Mouse (Mus musculus) cerebellum, adult 11-12 months (tissue): Measurements from ENCODE around the gene Palmd.

ENCODE experiments used
- DNase-seq: peaks from one replicate; pipeline ENCODE4 v3.0.0; 2022

The Palmd gene

GRCm38 (mm10) chr3:116955061-116955460, 13.7 kb downstream of the Palmd start:
- DNase-seq, result no peak

- no peak for DNase-seq
Observed at GRCm38 (mm10) chr3:116953366-116953765, 15.4 kb downstream of the Palmd start.

- DNase-seq, result no peak
Observed at GRCm38 (mm10) chr3:116952242-116952899, 16.4 kb downstream of the Palmd start.

GRCm38 (mm10) chr3:116951489-116951888, 17.3 kb downstream of the Palmd start:
- no peak for DNase-seq

- no peak for DNase-seq
Observed at GRCm38 (mm10) chr3:116950665-116951115, 18.1 kb downstream of the Palmd start.

GRCm38 (mm10) chr3:116946476-116946875, 22.3 kb downstream of the Palmd start:
- DNase-seq, result no peak

GRCm38 (mm10) chr3:116943422-116943821, 25.4 kb downstream of the Palmd start:
- no peak for DNase-seq

- no peak for DNase-seq
Observed at GRCm38 (mm10) chr3:116942751-116943150, 26.0 kb downstream of the Palmd start.

GRCm38 (mm10) chr3:116941559-116942117, 27.1 kb downstream of the Palmd start:
- no peak for DNase-seq

- no peak for DNase-seq
Observed at GRCm38 (mm10) chr3:116940804-116941558, 27.8 kb downstream of the Palmd start.

- no peak for DNase-seq
Observed at GRCm38 (mm10) chr3:116936934-116937691, 31.7 kb downstream of the Palmd start.

- no peak for DNase-seq
Observed at GRCm38 (mm10) chr3:116933158-116933557, 35.6 kb downstream of the Palmd start.

- DNase-seq, result no peak
Observed at GRCm38 (mm10) chr3:116928994-116929393, 39.8 kb downstream of the Palmd start.

GRCm38 (mm10) chr3:116923042-116923441, 45.7 kb downstream of the Palmd start:
- no peak for DNase-seq

- no peak for DNase-seq
Observed at GRCm38 (mm10) chr3:116921535-116921934, 47.3 kb downstream of the Palmd start.

GRCm38 (mm10) chr3:116917016-116917415, 51.8 kb downstream of the Palmd start:
- DNase-seq, result no peak

- no peak for DNase-seq
Observed at GRCm38 (mm10) chr3:116914931-116915330, 53.9 kb downstream of the Palmd start.

GRCm38 (mm10) chr3:116914374-116914773, 54.4 kb downstream of the Palmd start:
- DNase-seq, result no peak

GRCm38 (mm10) chr3:116906596-116906995, 62.2 kb downstream of the Palmd start:
- no peak for DNase-seq

- DNase-seq, result no peak
Observed at GRCm38 (mm10) chr3:116905898-116906297, 62.9 kb downstream of the Palmd start.

GRCm38 (mm10) chr3:116904158-116904557, 64.6 kb downstream of the Palmd start:
- DNase-seq, result peak; percentile 12

- DNase-seq, result no peak
Observed at GRCm38 (mm10) chr3:116892872-116893271, 75.9 kb downstream of the Palmd start.

GRCm38 (mm10) chr3:116892206-116892563, 76.6 kb downstream of the Palmd start:
- DNase-seq, result no peak
